Mouse (Mus musculus): ENCODE data around the gene Scd2. TPM values are rescaled to one million over a fixed set of nuclear protein-coding genes. Genes with fewer than 3 reads are reported as not detected.

Gene Scd2
- total and polyA plus RNA-seq, 2 experiments from 2014 or later, result 224 to 948 TPM

- 76% methylated on average over 5 of the region's 5 CpGs for WGBS
- ATAC-seq (ENCODE audit: low FRiP score) (no peak), DNase-seq (ENCODE audit: low spot score) (no peak)
- H3K36me3 ChIP-seq (ENCODE audit: insufficient read depth, low read length), result no peaks in the 10 kb centered on the region
- TF ChIP-seq CTCF (IDR thresholded peaks at IDR 0.05), result peak; percentile 17; the same call in 1 of the 2 replicates
- H3K4me1 ChIP-seq (ENCODE audit: insufficient read depth, low read length), result no peaks in the 10 kb centered on the region
- no peaks in the 10 kb centered on the region for H3K9me3 ChIP-seq (ENCODE audit: low read length)
- no peak overlapping the region for H3K27ac ChIP-seq (ENCODE audit: low read depth, low read length)
- H3K9ac ChIP-seq (replicated peaks; ENCODE audit: low read length, poor library complexity, severe bottlenecking), result no peak overlapping the region
- no peak overlapping the region for H3K4me2 ChIP-seq (ENCODE audit: low read depth, low read length, poor library complexity, severe bottlenecking)
- H3K4me3 ChIP-seq (ENCODE audit: low read depth, low read length), result no peak overlapping the region
- H3K27me3 ChIP-seq (ENCODE audit: insufficient read depth, low read length), result no peaks in the 10 kb centered on the region
Observed at GRCm38 (mm10) chr19:44260487-44260886, 33.0 kb upstream of the Scd2 start.

- no peaks in the 10 kb centered on the region for H3K36me3 ChIP-seq (ENCODE audit: insufficient read depth, low read length)
- H3K9ac ChIP-seq (replicated peaks; ENCODE audit: low read length, poor library complexity, severe bottlenecking), result no peak overlapping the region
- no peak overlapping the region for H3K4me3 ChIP-seq (ENCODE audit: low read depth, low read length)
- ATAC-seq (ENCODE audit: low FRiP score) (no peak), DNase-seq (ENCODE audit: low spot score) (no peak)
- H3K4me1 ChIP-seq (ENCODE audit: insufficient read depth, low read length), result no peaks in the 10 kb centered on the region
- WGBS, result 61% methylated on average over 7 of the region's 7 CpGs
- no peak overlapping the region for H3K4me2 ChIP-seq (ENCODE audit: low read depth, low read length, poor library complexity, severe bottlenecking)
- H3K9me3 ChIP-seq (ENCODE audit: low read length), result no peaks in the 10 kb centered on the region
- TF ChIP-seq CTCF (IDR thresholded peaks at IDR 0.05), result no peak
- no peaks in the 10 kb centered on the region for H3K27me3 ChIP-seq (ENCODE audit: insufficient read depth, low read length)
- no peak overlapping the region for H3K27ac ChIP-seq (ENCODE audit: low read depth, low read length)
Observed at GRCm38 (mm10) chr19:44261774-44262173, 31.7 kb upstream of the Scd2 start.

- DNase-seq (ENCODE audit: low spot score) (no peak), ATAC-seq (ENCODE audit: low FRiP score) (no peak)
- H3K4me2 ChIP-seq (ENCODE audit: low read depth, low read length, poor library complexity, severe bottlenecking), result no peak overlapping the region
- no peaks in the 10 kb centered on the region for H3K27me3 ChIP-seq (ENCODE audit: insufficient read depth, low read length)
- TF ChIP-seq CTCF (IDR thresholded peaks at IDR 0.05), result no peak
- H3K4me1 ChIP-seq (ENCODE audit: insufficient read depth, low read length), result peaks cover 4% of the 10 kb centered on the region; the same call in 1 of the 2 replicates
- H3K4me3 ChIP-seq (ENCODE audit: low read depth, low read length), result no peak overlapping the region
- no peaks in the 10 kb centered on the region for H3K36me3 ChIP-seq (ENCODE audit: insufficient read depth, low read length)
- no peaks in the 10 kb centered on the region for H3K9me3 ChIP-seq (ENCODE audit: low read length)
- H3K27ac ChIP-seq (ENCODE audit: low read depth, low read length), result no peak overlapping the region
- H3K9ac ChIP-seq (replicated peaks; ENCODE audit: low read length, poor library complexity, severe bottlenecking), result no peak overlapping the region
- 87% methylated on average over 3 of the region's 3 CpGs for WGBS
Observed at GRCm38 (mm10) chr19:44263581-44263980, 29.9 kb upstream of the Scd2 start.

- DNase-seq (ENCODE audit: low spot score) (no peak), ATAC-seq (ENCODE audit: low FRiP score) (no peak)
- Histone ChIP-seq H3K4me1 (ENCODE audit: insufficient read depth, low read length) (peaks cover 4% of the 10 kb centered on the region; the same call in 1 of the 2 replicates), H3K9ac (replicated peaks; ENCODE audit: low read length, poor library complexity, severe bottlenecking) (no peak overlapping the region), H3K27me3 (ENCODE audit: insufficient read depth, low read length) (no peaks in the 10 kb centered on the region), H3K4me2 (ENCODE audit: low read depth, low read length, poor library complexity, severe bottlenecking) (no peak overlapping the region), H3K36me3 (ENCODE audit: insufficient read depth, low read length) (no peaks in the 10 kb centered on the region), H3K9me3 (ENCODE audit: low read length) (no peaks in the 10 kb centered on the region), H3K4me3 (ENCODE audit: low read depth, low read length) (no peak overlapping the region), H3K27ac (ENCODE audit: low read depth, low read length) (no peak overlapping the region)
- no peak for TF ChIP-seq CTCF (IDR thresholded peaks at IDR 0.05)
- 76% methylated on average over 9 of the region's 9 CpGs for WGBS
Observed at GRCm38 (mm10) chr19:44264226-44264625, 29.2 kb upstream of the Scd2 start.

- Histone ChIP-seq H3K27me3 (ENCODE audit: insufficient read depth, low read length) (no peaks in the 10 kb centered on the region), H3K4me3 (ENCODE audit: low read depth, low read length) (no peak overlapping the region), H3K4me1 (ENCODE audit: insufficient read depth, low read length) (peaks cover 4% of the 10 kb centered on the region; the same call in 1 of the 2 replicates), H3K27ac (ENCODE audit: low read depth, low read length) (no peak overlapping the region), H3K9me3 (ENCODE audit: low read length) (no peaks in the 10 kb centered on the region), H3K9ac (replicated peaks; ENCODE audit: low read length, poor library complexity, severe bottlenecking) (no peak overlapping the region), H3K4me2 (ENCODE audit: low read depth, low read length, poor library complexity, severe bottlenecking) (no peak overlapping the region), H3K36me3 (ENCODE audit: insufficient read depth, low read length) (no peaks in the 10 kb centered on the region)
- DNase-seq (ENCODE audit: low spot score), result no peak
- TF ChIP-seq CTCF (IDR thresholded peaks at IDR 0.05), result no peak
- 53% methylated on average over 7 of the region's 7 CpGs for WGBS
- ATAC-seq (ENCODE audit: low FRiP score), result no peak
Observed at GRCm38 (mm10) chr19:44265300-44265699, 28.2 kb upstream of the Scd2 start.

GRCm38 (mm10) chr19:44265911-44266337 is 27.6 kb upstream of the Scd2 start:
- WGBS, result 29% methylated on average over 5 of the region's 5 CpGs
- H3K27me3 ChIP-seq (ENCODE audit: insufficient read depth, low read length), result no peaks in the 10 kb centered on the region
- H3K4me2 ChIP-seq (ENCODE audit: low read depth, low read length, poor library complexity, severe bottlenecking), result 0 out of 2 replicates have a peak overlapping the region, but pooled peaks have one; percentile 73
- DNase-seq (ENCODE audit: low spot score) (no peak), ATAC-seq (ENCODE audit: low FRiP score) (no peak)
- H3K4me1 ChIP-seq (ENCODE audit: insufficient read depth, low read length), result peaks cover 4% of the 10 kb centered on the region; the same call in 1 of the 2 replicates
- TF ChIP-seq CTCF (IDR thresholded peaks at IDR 0.05), result no peak
- no peak overlapping the region for H3K9ac ChIP-seq (replicated peaks; ENCODE audit: low read length, poor library complexity, severe bottlenecking)
- no peaks in the 10 kb centered on the region for H3K36me3 ChIP-seq (ENCODE audit: insufficient read depth, low read length)
- no peaks in the 10 kb centered on the region for H3K9me3 ChIP-seq (ENCODE audit: low read length)
- H3K27ac ChIP-seq (ENCODE audit: low read depth, low read length), result no peak overlapping the region
- H3K4me3 ChIP-seq (ENCODE audit: low read depth, low read length), result no peak overlapping the region
